Mouse (Mus musculus): ENCODE measurements around the gene Lrtm2. TPM values are rescaled to one million over a fixed set of nuclear protein-coding genes. Genes with fewer than 3 reads are reported as not detected.

Gene Lrtm2
- total RNA-seq, 1 experiment from 2014 or later, result not detected

- ATAC-seq (replicated peaks; ENCODE audit: low read depth, poor library complexity, severe bottlenecking), result no peak
These were observed 20.4 kb downstream of the Lrtm2 start for GRCm38 (mm10) chr6:119310176-119310575.

- no peak for ATAC-seq (replicated peaks; ENCODE audit: low read depth, poor library complexity, severe bottlenecking)
These were observed 22.6 kb downstream of the Lrtm2 start for GRCm38 (mm10) chr6:119307867-119308413.

DNA sequence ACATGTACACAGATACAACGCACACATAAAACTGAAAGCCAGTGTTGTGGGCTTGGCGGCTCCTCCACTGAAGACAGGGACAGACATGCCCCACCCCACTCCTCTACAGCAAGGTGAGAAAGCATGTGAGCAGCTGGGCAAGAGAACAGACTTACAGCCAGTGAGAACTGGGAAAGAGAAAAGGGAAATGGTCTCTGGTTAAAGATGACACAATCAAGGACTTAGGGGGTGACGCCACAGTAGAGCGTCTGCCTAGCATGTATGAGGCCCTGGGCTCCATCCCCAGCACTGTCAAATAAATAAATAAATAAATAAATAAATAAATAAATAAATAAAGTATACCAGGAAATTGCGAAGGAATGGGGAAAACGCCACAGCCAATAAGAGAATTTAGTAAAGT lies 27.2 kb downstream of the Lrtm2 start:
- ATAC-seq (replicated peaks; ENCODE audit: low read depth, poor library complexity, severe bottlenecking), result no peak

- ATAC-seq (replicated peaks; ENCODE audit: low read depth, poor library complexity, severe bottlenecking), result no peak
These were observed 29.3 kb downstream of the Lrtm2 start for GRCm38 (mm10) chr6:119301310-119301709.

DNA sequence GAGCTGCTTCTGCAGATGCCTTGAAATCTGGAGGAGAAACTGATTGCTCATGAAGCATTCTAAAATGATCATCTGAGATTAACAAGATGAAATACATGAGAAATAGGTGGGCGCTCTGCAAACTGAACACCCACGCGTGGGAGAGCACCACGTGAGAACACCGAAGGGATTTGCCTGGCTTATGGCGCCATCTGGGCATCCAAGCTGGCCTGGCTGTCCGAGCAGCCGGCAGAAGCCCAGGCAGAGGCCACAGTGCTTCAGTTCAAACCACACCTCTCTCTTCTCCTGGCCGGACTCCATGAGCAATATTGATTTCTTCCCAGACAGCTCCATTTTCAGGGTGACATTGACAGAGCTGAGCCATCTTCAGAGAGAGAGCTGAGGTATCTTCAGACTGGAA lies 49.8 kb downstream of the Lrtm2 start:
- ATAC-seq (replicated peaks; ENCODE audit: low read depth, poor library complexity, severe bottlenecking), result no peak

- no peak for ATAC-seq (replicated peaks; ENCODE audit: low read depth, poor library complexity, severe bottlenecking)
These were observed 53.9 kb downstream of the Lrtm2 start for GRCm38 (mm10) chr6:119276713-119277112.

Other genes with a start within 250 kb of the Lrtm2 start
- gene Dcp1b, start 155.5 kb downstream of the Lrtm2 start, total RNA-seq (2017), result 9.0 and 10.6 TPM in 2 replicates
- 0.05 TPM in 1 of 2 replicates, not detected in the other for gene Cacna1c, start 134.3 kb downstream of the Lrtm2 start, total RNA-seq (2017)
- 0.18 and 0.34 TPM in 2 replicates for gene Cacna2d4, start 94.2 kb downstream of the Lrtm2 start, total RNA-seq (2017)
- 93.7 and 111 TPM in 2 replicates for gene Adipor2, start 86.9 kb upstream of the Lrtm2 start, total RNA-seq (2017)
- 39.2 and 48.1 TPM in 2 replicates for gene Fbxl14, start 148.9 kb upstream of the Lrtm2 start, total RNA-seq (2017)
- gene Wnt5b, start 213.6 kb upstream of the Lrtm2 start, total RNA-seq (2017), result 0.82 TPM in 1 of 2 replicates, not detected in the other